Mouse (Mus musculus) intestine, embryonic 15.5 days (tissue): ENCODE results near the gene Lamb2. TPM values are rescaled to one million over a fixed set of nuclear protein-coding genes. Genes with fewer than 3 reads are reported as not detected.

Source experiments
- ATAC-seq: fragments of 200-750 bp; cut with Nextera tagmentation; 2 replicates; pipeline ENCODE4 v1.8.0; 2017; ENCODE audit warnings: moderate TSS enrichment, moderate library complexity
- H3K27ac ChIP-seq: fragments of 300-500 bp; sonication (generic); 2 replicates; pipeline ENCODE4 v1.5.1; 2015; ENCODE audit warnings: mild to moderate bottlenecking, inconsistent platforms
- H3K27me3 ChIP-seq: fragments of 300-500 bp; sonication (generic); replicated peaks from 2 replicates; pipeline ENCODE4 v1.6.1; 2015; ENCODE audit warnings: inconsistent platforms
- H3K36me3 ChIP-seq: fragments of 300-500 bp; sonication (generic); 2 replicates; pipeline ENCODE4 v1.6.1; 2015; ENCODE audit warnings: inconsistent platforms
- H3K4me1 ChIP-seq: fragments of 300-500 bp; sonication (generic); replicated peaks from 2 replicates; pipeline ENCODE4 v1.6.1; 2015; ENCODE audit warnings: inconsistent platforms
- H3K4me2 ChIP-seq: fragments of 300-500 bp; sonication (generic); replicated peaks from 2 replicates; pipeline ENCODE4 v1.6.1; 2015; ENCODE audit warnings: mild to moderate bottlenecking, inconsistent platforms
- H3K4me3 ChIP-seq: fragments of 300-500 bp; sonication (generic); replicated peaks from 2 replicates; pipeline ENCODE4 v1.5.1; 2015; ENCODE audit warnings: inconsistent platforms
- H3K9ac ChIP-seq: fragments of 300-500 bp; sonication (generic); 2 replicates; pipeline ENCODE4 v1.6.1; 2015; ENCODE audit warnings: inconsistent platforms
- H3K9me3 ChIP-seq: fragments of 300-500 bp; sonication (generic); 2 replicates; pipeline ENCODE4 v1.6.1; 2016; ENCODE audit warnings: inconsistent platforms
- WGBS: fragments of 180-500 bp; shearing (Covaris S2); methylation state at CpG from one replicate; pipeline ENCODE4 v1.1.7; 2015; 5-methylcytosine and 5-hydroxymethylcytosine counted together
- polyA plus RNA-seq: library from polyadenylated mRNA; unstranded; fragments of >200 nt; fragmentation: Nextera tagmentation; extraction: Ambion mirVana; gene quantifications from 2 replicates; pipeline ENCODE4 v1.2.1, GENCODE M21; 2015

Gene Lamb2
- polyA plus RNA-seq, result 29.5 and 35.0 TPM in 2 replicates

GRCm38 (mm10) chr9:108479721-108480351 lies at the start of gene Lamb2:
Gene Lamb2 (plus strand): TSS chr9:108479736.
- WGBS, result 6% methylated on average over 10 of the region's 10 CpGs
- ATAC-seq, result peak; percentile 58
- Histone ChIP-seq H3K4me2 (peak within 1 kb of the TSS; percentile 69), H3K27me3 (no peaks in the 10 kb centered on the region), H3K27ac (peak within 1 kb of the TSS; percentile 81), H3K4me1 (peaks cover 15% of the 10 kb centered on the region), H3K9me3 (no peaks in the 10 kb centered on the region), H3K36me3 (peaks cover 24% of the 10 kb centered on the region), H3K9ac (peak within 1 kb of the TSS; percentile 70), H3K4me3 (peak within 1 kb of the TSS; percentile 59)

- 43% methylated on average over 32 of the region's 32 CpGs for WGBS
- Histone ChIP-seq H3K9me3 (no peaks in the 10 kb centered on the region), H3K36me3 (no peaks in the 10 kb centered on the region), H3K27ac (no peak overlapping the region), H3K27me3 (no peaks in the 10 kb centered on the region), H3K9ac (peak overlapping the region; percentile 32; the same call in 1 of the 2 replicates), H3K4me1 (0 out of 2 replicates have a peak, but pooled peaks cover 4% of the 10 kb centered on the region), H3K4me2 (peak overlapping the region; percentile 61), H3K4me3 (peak overlapping the region; percentile 27)
- peak; percentile 59; the same call in 1 of the 2 replicates for ATAC-seq
These were observed 48.0 kb upstream of the Lamb2 start for GRCm38 (mm10) chr9:108431431-108432067.

- no peak within 1 kb of the TSS for H3K4me2 ChIP-seq
- no peaks in the 10 kb centered on the region for H3K27me3 ChIP-seq
- no peaks in the 10 kb centered on the region for H3K9me3 ChIP-seq
- no peaks in the 10 kb centered on the region for H3K36me3 ChIP-seq
- 0 out of 2 replicates have a peak, but pooled peaks cover 4% of the 10 kb centered on the region for H3K4me1 ChIP-seq
- no peak for ATAC-seq
- no peak within 1 kb of the TSS for H3K4me3 ChIP-seq
- no peak within 1 kb of the TSS for H3K9ac ChIP-seq
- H3K27ac ChIP-seq, result no peak within 1 kb of the TSS
- 79% methylated on average over 3 of the region's 3 CpGs for WGBS
These were observed 43.4 kb upstream of the Lamb2 start, which contains the start of gene BC048562 for GRCm38 (mm10) chr9:108436182-108436581. Gene BC048562 (plus strand): TSS chr9:108436482.

- ATAC-seq, result no peak
- H3K4me1 ChIP-seq, result no peaks in the 10 kb centered on the region
- H3K4me3 ChIP-seq, result no peak overlapping the region
- no peaks in the 10 kb centered on the region for H3K27me3 ChIP-seq
- H3K9ac ChIP-seq, result no peak overlapping the region
- 74% methylated on average over 6 of the region's 6 CpGs for WGBS
- no peak overlapping the region for H3K27ac ChIP-seq
- no peaks in the 10 kb centered on the region for H3K9me3 ChIP-seq
- no peaks in the 10 kb centered on the region for H3K36me3 ChIP-seq
- H3K4me2 ChIP-seq, result no peak overlapping the region
These were observed 40.4 kb upstream of the Lamb2 start for GRCm38 (mm10) chr9:108439176-108439575.

- Histone ChIP-seq H3K9ac (no peak overlapping the region), H3K4me2 (no peak overlapping the region), H3K4me1 (no peaks in the 10 kb centered on the region), H3K9me3 (no peaks in the 10 kb centered on the region), H3K27me3 (no peaks in the 10 kb centered on the region), H3K27ac (no peak overlapping the region), H3K4me3 (no peak overlapping the region), H3K36me3 (no peaks in the 10 kb centered on the region)
- no peak for ATAC-seq
- 67% methylated on average over 5 of the region's 5 CpGs for WGBS
These were observed 39.1 kb upstream of the Lamb2 start for GRCm38 (mm10) chr9:108440485-108440884.

- Histone ChIP-seq H3K4me2 (no peak overlapping the region), H3K9me3 (no peaks in the 10 kb centered on the region), H3K9ac (no peak overlapping the region), H3K4me1 (no peaks in the 10 kb centered on the region), H3K4me3 (no peak overlapping the region), H3K27ac (no peak overlapping the region), H3K27me3 (no peaks in the 10 kb centered on the region), H3K36me3 (no peaks in the 10 kb centered on the region)
- WGBS, result 82% methylated on average over 11 of the region's 11 CpGs
- no peak for ATAC-seq
These were observed 38.2 kb upstream of the Lamb2 start for GRCm38 (mm10) chr9:108441236-108441919.

- H3K27me3 ChIP-seq, result no peaks in the 10 kb centered on the region; the same call in 1 of the 2 replicates
- no peak overlapping the region for H3K4me3 ChIP-seq
- H3K9ac ChIP-seq, result no peak overlapping the region
- no peak overlapping the region for H3K4me2 ChIP-seq
- no peak for ATAC-seq
- H3K27ac ChIP-seq, result no peak overlapping the region
- no peaks in the 10 kb centered on the region for H3K9me3 ChIP-seq
- H3K4me1 ChIP-seq, result peaks cover 10% of the 10 kb centered on the region
- H3K36me3 ChIP-seq, result no peaks in the 10 kb centered on the region; the same call in 1 of the 2 replicates
- WGBS, result 60% methylated on average over 9 of the region's 9 CpGs
These were observed 34.4 kb upstream of the Lamb2 start for GRCm38 (mm10) chr9:108445125-108445524.

GRCm38 (mm10) chr9:108449860-108450259 lies 29.7 kb upstream of the Lamb2 start:
- H3K9ac ChIP-seq, result no peak overlapping the region
- 0 out of 2 replicates have a peak overlapping the region, but pooled peaks have one; percentile 60 for H3K4me3 ChIP-seq
- H3K27me3 ChIP-seq, result no peaks in the 10 kb centered on the region; the same call in 1 of the 2 replicates
- H3K27ac ChIP-seq, result peak overlapping the region; percentile 70
- H3K9me3 ChIP-seq, result no peaks in the 10 kb centered on the region
- peak; percentile 12; the same call in 1 of the 2 replicates for ATAC-seq
- peaks cover 40% of the 10 kb centered on the region for H3K4me1 ChIP-seq
- peak overlapping the region; percentile 96 for H3K4me2 ChIP-seq
- WGBS, result 55% methylated on average over 4 of the region's 4 CpGs
- no peaks in the 10 kb centered on the region; the same call in 1 of the 2 replicates for H3K36me3 ChIP-seq

GRCm38 (mm10) chr9:108450292-108451169 lies 29.0 kb upstream of the Lamb2 start:
- whole genome bisulfite sequencing, result 59% methylated on average over 21 of the region's 21 CpGs
- H3K27me3 ChIP-seq, result no peaks in the 10 kb centered on the region; the same call in 1 of the 2 replicates

GRCm38 (mm10) chr9:108451170-108451493 lies 28.4 kb upstream of the Lamb2 start:
- 78% methylated on average over 6 of the region's 6 CpGs for WGBS
- H3K4me1 ChIP-seq, result peaks cover 40% of the 10 kb centered on the region
- H3K9ac ChIP-seq, result peak overlapping the region; percentile 75
- peak overlapping the region; percentile 96 for H3K4me2 ChIP-seq
- H3K4me3 ChIP-seq, result peak overlapping the region; percentile 60
- H3K9me3 ChIP-seq, result no peaks in the 10 kb centered on the region
- no peaks in the 10 kb centered on the region; the same call in 1 of the 2 replicates for H3K36me3 ChIP-seq
- H3K27me3 ChIP-seq, result no peaks in the 10 kb centered on the region; the same call in 1 of the 2 replicates
- H3K27ac ChIP-seq, result peak overlapping the region; percentile 70; the same call in 1 of the 2 replicates
- ATAC-seq, result no peak

More at GRCm38 (mm10) chr9:108450292-108451169, 29.0 kb upstream of the Lamb2 start:
- Histone ChIP-seq H3K4me2 (peak overlapping the region; percentile 96), H3K27ac (peak overlapping the region; percentile 70), H3K4me3 (peak overlapping the region; percentile 60), H3K9me3 (no peaks in the 10 kb centered on the region), H3K4me1 (peaks cover 40% of the 10 kb centered on the region), H3K9ac (peak overlapping the region; percentile 75), H3K36me3 (no peaks in the 10 kb centered on the region; the same call in 1 of the 2 replicates)
- peak; percentile 51 for ATAC-seq

- H3K9me3 ChIP-seq, result no peaks in the 10 kb centered on the region
- H3K36me3 ChIP-seq, result no peaks in the 10 kb centered on the region; the same call in 1 of the 2 replicates
- peak overlapping the region; percentile 96 for H3K4me2 ChIP-seq
- ATAC-seq, result peak; percentile 9; the same call in 1 of the 2 replicates
- H3K9ac ChIP-seq, result peak overlapping the region; percentile 75
- 47% methylated on average over 6 of the region's 6 CpGs for WGBS
- peak overlapping the region; percentile 87 for H3K27ac ChIP-seq
- H3K27me3 ChIP-seq, result no peaks in the 10 kb centered on the region; the same call in 1 of the 2 replicates
- peaks cover 40% of the 10 kb centered on the region for H3K4me1 ChIP-seq
- H3K4me3 ChIP-seq, result peak overlapping the region; percentile 60
These were observed 27.9 kb upstream of the Lamb2 start for GRCm38 (mm10) chr9:108451519-108452160.
